Mouse (Mus musculus): Measurements from ENCODE around the gene Acot4.

GRCm38 (mm10) chr12:84042248-84042647 is 4.1 kb downstream of the Acot4 start:
- TF ChIP-seq POLR2A (IDR thresholded peaks at IDR 0.05; ENCODE audit: insufficient read depth, low read length): no peak
- TF ChIP-seq CTCF (IDR thresholded peaks at IDR 0.05; ENCODE audit: low read depth, low read length): no peak
- no peak for TF ChIP-seq EP300 (IDR thresholded peaks at IDR 0.05; ENCODE audit: insufficient read depth, low read depth, low read length)

All from ES-Bruce4 (cell line).